Mouse (Mus musculus) embryonic facial prominence, embryonic 13.5 days (tissue): ENCODE results near the gene St14. TPM values are rescaled to one million over a fixed set of nuclear protein-coding genes. Genes with fewer than 3 reads are reported as not detected.
"Not testable (repeated sequence)": the region's sequence is repeated elsewhere in the genome, so short reads cannot be mapped to it uniquely, and the experiment has no call there.

ENCODE experiments used
- ATAC-seq: fragments of 200-750 bp; cut with Nextera tagmentation; 2 replicates; pipeline ENCODE4 v1.8.0; 2017; ENCODE audit warnings: low read depth; ENCODE audit not compliant: insufficient number of reproducible peaks, insufficient read depth, low FRiP score, low TSS enrichment
- H3K27ac ChIP-seq: fragments of 300-500 bp; sonication (generic); 2 replicates; pipeline ENCODE4 v1.5.1; 2015; ENCODE audit warnings: moderate library complexity, mild to moderate bottlenecking, inconsistent platforms
- H3K27me3 ChIP-seq: fragments of 300-500 bp; sonication (generic); 2 replicates; pipeline ENCODE4 v1.6.1; 2015; ENCODE audit warnings: mild to moderate bottlenecking, inconsistent platforms
- H3K36me3 ChIP-seq: fragments of 300-500 bp; sonication (generic); 2 replicates; pipeline ENCODE4 v1.6.1; 2015; ENCODE audit warnings: mild to moderate bottlenecking, inconsistent platforms
- H3K4me1 ChIP-seq: fragments of 300-500 bp; sonication (generic); 2 replicates; pipeline ENCODE4 v1.6.1; 2015; ENCODE audit warnings: inconsistent platforms
- H3K4me2 ChIP-seq: fragments of 300-500 bp; sonication (generic); 2 replicates; pipeline ENCODE4 v1.6.1; 2015; ENCODE audit warnings: moderate library complexity, mild to moderate bottlenecking, inconsistent platforms
- H3K4me3 ChIP-seq: fragments of 300-500 bp; sonication (generic); 2 replicates; pipeline ENCODE4 v1.5.1; 2015; ENCODE audit warnings: mild to moderate bottlenecking, inconsistent platforms
- H3K9ac ChIP-seq: fragments of 300-500 bp; sonication (generic); 2 replicates; pipeline ENCODE4 v1.6.1; 2015; ENCODE audit warnings: mild to moderate bottlenecking, inconsistent platforms
- H3K9me3 ChIP-seq: fragments of 300-500 bp; sonication (generic); 2 replicates; pipeline ENCODE4 v1.6.1; 2016; ENCODE audit warnings: inconsistent platforms
- WGBS: fragments of 180-500 bp; shearing (Covaris S2); methylation state at CpG from one replicate; pipeline ENCODE4 v1.1.7; 2015; ENCODE audit warnings: mixed read lengths; 5-methylcytosine and 5-hydroxymethylcytosine counted together
- polyA plus RNA-seq: library from polyadenylated mRNA; unstranded; fragments of >200 nt; fragmentation: Nextera tagmentation; extraction: Ambion mirVana; gene quantifications from 2 replicates; pipeline ENCODE4 v1.2.1, GENCODE M21; 2015

St14 gene
- polyA plus RNA-seq, 1 experiment from 2014 or later = 17.3 TPM

DNA sequence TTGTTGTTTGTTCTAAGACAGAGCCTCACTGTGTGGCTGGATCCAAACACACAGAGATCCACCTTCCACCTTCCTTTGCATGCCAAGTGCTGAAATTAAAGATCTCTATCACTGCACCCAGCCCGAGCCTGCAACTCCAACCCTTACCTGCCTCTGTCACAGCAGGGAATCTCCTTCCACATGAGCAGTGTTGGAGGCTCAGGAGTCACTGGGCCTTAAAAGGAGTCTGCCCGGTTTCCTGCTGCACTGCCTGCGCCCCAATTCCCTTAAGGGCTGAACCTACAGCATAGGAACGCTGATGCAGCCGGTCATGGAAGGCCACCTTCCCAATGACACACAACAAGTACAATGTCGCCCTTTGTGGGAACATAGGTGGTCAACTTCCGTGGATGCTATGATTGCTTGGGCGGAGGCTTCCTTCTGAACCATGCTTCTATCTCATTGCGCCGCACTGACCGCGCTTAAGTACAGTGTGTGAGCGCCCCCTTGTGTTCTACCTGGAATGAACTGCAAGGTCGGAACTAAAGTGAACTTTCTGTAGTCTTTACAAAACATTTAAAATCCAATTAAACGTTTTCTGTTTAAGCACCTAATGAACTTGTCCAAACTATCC lies 49.5 kb downstream of the St14 start:
- Histone ChIP-seq H3K36me3 (no peaks in the 10 kb centered on the region), H3K9ac (0 out of 2 replicates have a peak overlapping the region, but pooled peaks have one; percentile 46), H3K27me3 (peaks cover 6% of the 10 kb centered on the region; the same call in 1 of the 2 replicates), H3K9me3 (no peaks in the 10 kb centered on the region), H3K4me1 (peaks cover 11% of the 10 kb centered on the region; the same call in 1 of the 2 replicates), H3K4me2 (peak overlapping the region; percentile 58), H3K4me3 (peak overlapping the region; percentile 26), H3K27ac (no peak overlapping the region)
- WGBS = 5% methylated on average over 15 of the region's 15 CpGs
- no peak for ATAC-seq

DNA sequence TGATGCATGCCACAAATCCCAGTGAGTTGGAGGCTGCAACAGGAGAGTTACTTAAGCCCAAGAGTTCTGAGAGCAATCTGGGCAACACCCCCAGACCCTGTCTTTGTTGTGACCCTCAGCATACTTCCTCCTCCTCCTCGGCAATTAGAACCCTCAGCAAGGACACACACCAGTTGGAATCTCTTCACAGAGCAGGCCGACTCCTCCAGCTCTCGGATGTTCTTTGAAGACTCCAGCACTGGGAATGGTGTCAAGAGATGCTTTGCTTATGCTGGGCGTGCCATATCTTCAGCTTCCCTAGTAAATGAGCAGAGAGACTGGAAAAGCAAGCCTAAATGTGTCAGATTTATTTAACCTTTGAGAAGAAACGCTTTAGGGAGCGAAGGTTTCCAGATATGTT lies 50.9 kb downstream of the St14 start:
- 75% methylated on average over 6 of the region's 6 CpGs for WGBS
- peaks cover 6% of the 10 kb centered on the region; the same call in 1 of the 2 replicates for H3K27me3 ChIP-seq
- H3K4me3 ChIP-seq = no peak overlapping the region
- no peak overlapping the region for H3K27ac ChIP-seq
- no peak overlapping the region for H3K9ac ChIP-seq
- H3K36me3 ChIP-seq = no peaks in the 10 kb centered on the region
- H3K4me2 ChIP-seq = no peak overlapping the region
- ATAC-seq = no peak
- peaks cover 8% of the 10 kb centered on the region; the same call in 1 of the 2 replicates for H3K4me1 ChIP-seq
- H3K9me3 ChIP-seq = no peaks in the 10 kb centered on the region

DNA sequence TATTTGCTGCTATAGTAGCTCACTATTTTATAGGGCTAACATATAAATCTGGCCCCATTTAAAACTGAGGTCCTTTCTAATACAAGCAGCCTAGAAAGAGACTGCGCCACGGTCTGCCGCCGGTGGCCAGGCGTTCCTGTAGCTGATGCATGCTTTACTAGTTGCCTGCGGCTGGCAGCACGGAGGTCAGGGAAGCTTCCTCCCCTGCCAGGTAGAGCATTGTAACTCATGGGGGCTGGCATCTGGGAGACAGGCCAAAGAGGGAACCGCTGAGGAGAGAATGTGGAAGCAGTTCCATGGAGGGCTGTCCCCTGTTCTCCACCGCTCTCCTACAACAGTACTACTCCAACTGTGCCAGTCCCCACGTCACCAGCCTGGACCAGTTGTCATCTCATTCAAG lies 56.8 kb downstream of the St14 start:
- Histone ChIP-seq H3K4me3 (no peak overlapping the region), H3K9ac (no peak overlapping the region), H3K36me3 (no peaks in the 10 kb centered on the region), H3K27me3 (no peaks in the 10 kb centered on the region), H3K9me3 (no peaks in the 10 kb centered on the region), H3K4me2 (no peak overlapping the region), H3K4me1 (no peaks in the 10 kb centered on the region), H3K27ac (no peak overlapping the region)
- 88% methylated on average over 10 of the region's 10 CpGs for WGBS
- ATAC-seq = no peak

DNA sequence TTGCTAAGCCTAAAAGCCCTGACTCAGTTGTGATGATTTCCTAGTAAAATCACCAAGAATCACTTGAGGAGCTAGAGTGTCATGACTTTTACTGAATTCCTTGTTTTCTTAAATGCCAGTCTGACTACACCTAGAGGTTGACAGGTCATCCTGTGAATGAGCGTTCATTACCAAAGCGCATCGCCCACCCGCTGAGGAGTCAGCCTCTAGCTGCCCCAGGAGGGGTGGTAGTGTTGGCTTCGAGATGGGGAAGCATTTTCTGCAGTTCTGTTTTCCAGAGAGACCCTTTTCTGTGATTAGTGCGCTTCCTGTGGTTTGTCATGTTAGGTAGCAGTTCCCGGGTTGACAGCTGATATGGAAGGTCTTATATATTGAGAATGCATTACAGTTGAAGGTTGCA lies 57.9 kb downstream of the St14 start:
- no peak for ATAC-seq
- no peaks in the 10 kb centered on the region for H3K27me3 ChIP-seq
- peaks cover 8% of the 10 kb centered on the region for H3K36me3 ChIP-seq
- no peaks in the 10 kb centered on the region for H3K4me1 ChIP-seq
- 72% methylated on average over 7 of the region's 7 CpGs for WGBS
- no peak overlapping the region for H3K4me2 ChIP-seq
- H3K27ac ChIP-seq = no peak overlapping the region
- H3K4me3 ChIP-seq = no peak overlapping the region
- H3K9ac ChIP-seq = no peak overlapping the region
- no peaks in the 10 kb centered on the region for H3K9me3 ChIP-seq

DNA sequence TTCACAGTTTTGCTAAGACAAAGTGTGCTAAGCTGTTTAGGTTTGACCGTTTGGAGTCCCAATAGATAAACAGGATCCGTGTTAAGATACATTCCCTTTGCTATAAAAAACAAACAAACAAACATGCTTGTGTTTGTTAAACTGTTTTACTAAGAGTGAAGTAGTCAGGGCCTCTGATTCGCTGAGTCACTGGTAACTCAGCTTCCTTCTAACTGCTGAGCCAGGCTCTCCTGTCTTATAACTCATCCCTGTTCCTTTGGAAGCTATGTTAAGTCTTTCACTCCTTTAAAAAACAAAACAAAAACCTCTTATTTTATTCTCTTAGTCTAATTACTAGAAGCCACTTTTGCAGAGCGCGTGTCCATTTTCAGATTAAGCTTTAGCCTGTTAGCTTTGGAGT lies 59.4 kb downstream of the St14 start:
- Histone ChIP-seq H3K27ac (no peak overlapping the region), H3K4me1 (no peaks in the 10 kb centered on the region), H3K36me3 (peaks cover 10% of the 10 kb centered on the region), H3K4me3 (no peak overlapping the region), H3K9me3 (no peaks in the 10 kb centered on the region), H3K9ac (no peak overlapping the region), H3K27me3 (no peaks in the 10 kb centered on the region), H3K4me2 (no peak overlapping the region)
- ATAC-seq = no peak
- 92% methylated on average over 5 of the region's 5 CpGs for WGBS

DNA sequence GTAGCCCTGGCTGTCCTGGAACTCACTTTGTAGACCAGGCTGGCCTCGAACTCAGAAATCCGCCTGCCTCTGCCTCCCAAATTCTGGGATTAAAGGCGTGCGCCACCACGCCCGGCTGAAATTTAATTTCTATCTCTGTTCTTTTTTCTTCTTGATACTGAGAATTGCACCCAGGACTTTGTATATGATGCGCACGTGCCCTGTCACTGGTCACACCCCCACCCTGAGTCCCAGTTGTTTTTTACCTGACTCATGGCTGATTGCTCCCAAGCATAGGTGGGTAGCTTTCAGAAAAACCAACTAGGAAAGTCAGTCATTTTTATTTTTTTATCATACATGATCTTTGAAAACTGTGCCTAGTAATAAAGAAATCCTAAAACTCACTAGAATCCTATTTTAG lies 60.9 kb downstream of the St14 start:
- H3K9me3 ChIP-seq = no peaks in the 10 kb centered on the region
- WGBS = 96% methylated on average over 8 of the region's 8 CpGs
- no peaks in the 10 kb centered on the region for H3K27me3 ChIP-seq
- ATAC-seq = no peak
- H3K36me3 ChIP-seq = peaks cover 20% of the 10 kb centered on the region
- H3K4me3 ChIP-seq = no peak overlapping the region
- no peak overlapping the region for H3K27ac ChIP-seq
- no peak overlapping the region for H3K4me2 ChIP-seq
- no peaks in the 10 kb centered on the region for H3K4me1 ChIP-seq
- no peak overlapping the region for H3K9ac ChIP-seq

DNA sequence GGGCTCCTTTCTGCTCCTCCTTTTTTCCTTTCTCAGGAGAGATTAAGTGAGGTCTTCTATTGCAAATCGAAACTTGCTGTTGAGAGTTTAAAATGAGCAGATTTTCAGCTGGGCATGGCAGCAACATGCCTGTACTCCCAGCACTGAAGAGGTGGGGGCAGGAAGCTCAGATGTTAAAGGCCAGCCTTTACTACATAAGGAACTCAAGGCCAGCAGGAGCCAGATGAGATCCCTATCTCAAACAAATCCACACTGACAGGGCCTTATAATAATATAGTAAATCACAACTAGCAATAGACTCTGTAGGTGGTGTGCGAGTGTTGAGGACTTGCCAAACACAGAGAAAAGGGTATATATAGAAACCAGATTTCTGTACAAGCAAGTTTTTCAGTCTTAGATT lies 72.9 kb downstream of the St14 start:
- no peak overlapping the region for H3K9ac ChIP-seq
- no peaks in the 10 kb centered on the region for H3K9me3 ChIP-seq
- peaks cover 47% of the 10 kb centered on the region for H3K36me3 ChIP-seq
- H3K27me3 ChIP-seq = no peaks in the 10 kb centered on the region
- H3K4me3 ChIP-seq = no peak overlapping the region
- 0 out of 2 replicates have a peak overlapping the region, but pooled peaks have one; percentile 16 for H3K27ac ChIP-seq
- H3K4me2 ChIP-seq = no peak overlapping the region
- 70% methylated on average over 2 of the region's 2 CpGs for WGBS
- ATAC-seq = no peak
- peaks cover 5% of the 10 kb centered on the region; the same call in 1 of the 2 replicates for H3K4me1 ChIP-seq

DNA sequence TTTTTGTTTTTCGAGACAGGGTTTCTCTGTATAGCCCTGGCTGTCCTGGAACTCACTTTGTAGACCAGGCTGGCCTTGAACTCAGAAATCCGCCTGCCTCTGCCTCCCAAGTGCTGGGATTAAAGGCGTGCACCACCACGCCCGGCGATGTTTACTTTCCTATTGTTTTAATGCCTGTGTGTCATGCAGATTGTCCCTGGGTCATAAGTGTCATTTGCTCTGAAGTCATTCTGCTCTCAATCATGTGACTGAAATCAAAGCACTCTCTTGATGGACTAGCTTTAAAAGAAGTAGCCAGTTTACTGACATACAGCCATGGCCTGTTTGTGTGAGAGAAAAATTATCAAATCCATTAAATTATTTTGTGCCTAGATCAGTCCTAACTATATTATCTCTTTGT lies 80.1 kb downstream of the St14 start:
- WGBS = 93% methylated on average over 6 of the region's 6 CpGs
- H3K4me1 ChIP-seq, H3K27me3 ChIP-seq, H3K27ac ChIP-seq, ATAC-seq, H3K4me3 ChIP-seq, H3K9ac ChIP-seq, H3K9me3 ChIP-seq, H3K4me2 ChIP-seq: not testable (repeated sequence)
- peaks cover 20% of the 10 kb centered on the region for H3K36me3 ChIP-seq

DNA sequence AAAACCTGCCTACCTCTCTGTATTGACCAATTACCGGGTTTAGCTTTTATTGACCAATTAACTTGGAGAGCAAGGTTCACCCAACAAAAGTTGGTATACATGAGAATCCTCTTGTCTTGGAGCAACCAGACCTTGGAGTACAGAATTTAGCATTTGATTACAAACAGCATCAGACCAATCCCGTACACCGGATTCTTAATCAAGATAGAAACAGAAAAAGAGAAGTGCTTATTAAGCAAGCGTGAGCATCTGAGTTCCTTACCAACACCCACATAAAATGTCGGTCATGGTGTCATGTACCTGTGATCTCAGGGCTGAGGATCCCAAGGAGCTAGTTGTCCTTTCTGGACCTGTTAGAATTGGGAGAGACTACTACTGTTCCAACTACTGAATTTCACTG lies 81.4 kb downstream of the St14 start:
- peaks cover 17% of the 10 kb centered on the region for H3K36me3 ChIP-seq
- H3K4me3 ChIP-seq = no peak overlapping the region
- WGBS = 92% methylated on average over 5 of the region's 5 CpGs
- no peak for ATAC-seq
- H3K9me3 ChIP-seq = no peaks in the 10 kb centered on the region
- no peak overlapping the region for H3K27ac ChIP-seq
- H3K27me3 ChIP-seq = no peaks in the 10 kb centered on the region
- H3K9ac ChIP-seq = no peak overlapping the region
- H3K4me2 ChIP-seq = no peak overlapping the region
- H3K4me1 ChIP-seq = no peaks in the 10 kb centered on the region

Other genes with a start within 250 kb of the St14 start
- 12.1 and 13.2 TPM in 2 replicates for gene Adamts15, start 209.4 kb downstream of the St14 start, polyA plus RNA-seq
- 1.8 and 2.0 TPM in 2 replicates for gene Adamts8, start 189.3 kb downstream of the St14 start, polyA plus RNA-seq
- 6.5 TPM in 2 replicates for gene Zbtb44, start 101.2 kb downstream of the St14 start, polyA plus RNA-seq
- 210 and 245 TPM in 2 replicates for gene Aplp2, start 80.0 kb upstream of the St14 start, polyA plus RNA-seq
- 5.5 and 6.5 TPM in 2 replicates for gene Prdm10, start 148.7 kb upstream of the St14 start, polyA plus RNA-seq